Mouse (Mus musculus): ENCODE measurements around the gene Ripor3.

- TF ChIP-seq CTCF (IDR thresholded peaks at IDR 0.05; ENCODE audit: low read depth, low read length) (no peak), POLR2A (IDR thresholded peaks at IDR 0.05; ENCODE audit: insufficient read depth, low read length) (no peak)
These were observed 69.1 kb downstream of the Ripor3 start for GRCm38 (mm10) chr2:167941320-167941719.
